Mouse (Mus musculus): ENCODE data around the gene Runx1. TPM values are rescaled to one million over a fixed set of nuclear protein-coding genes. Genes with fewer than 3 reads are reported as not detected.

The Runx1 gene
- polyA plus RNA-seq, 1 experiment from 2014 or later, result 4.6 TPM

- Histone ChIP-seq H3K27ac (ENCODE audit: low read depth) (no peak overlapping the region), H3K27me3 (ENCODE audit: insufficient read depth, low read length) (no peaks in the 10 kb centered on the region), H3K4me2 (ENCODE audit: low read depth, low read length) (0 out of 2 replicates have a peak overlapping the region, but pooled peaks have one; percentile 1), H3K9me3 (ENCODE audit: low read length) (no peaks in the 10 kb centered on the region), H3K4me1 (ENCODE audit: insufficient read depth) (no peaks in the 10 kb centered on the region), H3K4me3 (ENCODE audit: low read depth, low read length) (no peak overlapping the region), H3K36me3 (replicated peaks; ENCODE audit: insufficient read depth, low read length) (peaks cover 3% of the 10 kb centered on the region), H3K9ac (replicated peaks) (no peak overlapping the region)
- 39% methylated on average over 11 of the region's 11 CpGs for WGBS (ENCODE audit: insufficient replicate concordance)
- peak; percentile 45 for DNase-seq
- peak; percentile 90 for ATAC-seq
- TF ChIP-seq CTCF (IDR thresholded peaks at IDR 0.05; ENCODE audit: low read depth) (no peak), EP300 (IDR thresholded peaks at IDR 0.05; ENCODE audit: low read depth) (no peak)
Observed at GRCm38 (mm10) chr16:92632115-92632763, 193.7 kb downstream of the Runx1 start.

DNA sequence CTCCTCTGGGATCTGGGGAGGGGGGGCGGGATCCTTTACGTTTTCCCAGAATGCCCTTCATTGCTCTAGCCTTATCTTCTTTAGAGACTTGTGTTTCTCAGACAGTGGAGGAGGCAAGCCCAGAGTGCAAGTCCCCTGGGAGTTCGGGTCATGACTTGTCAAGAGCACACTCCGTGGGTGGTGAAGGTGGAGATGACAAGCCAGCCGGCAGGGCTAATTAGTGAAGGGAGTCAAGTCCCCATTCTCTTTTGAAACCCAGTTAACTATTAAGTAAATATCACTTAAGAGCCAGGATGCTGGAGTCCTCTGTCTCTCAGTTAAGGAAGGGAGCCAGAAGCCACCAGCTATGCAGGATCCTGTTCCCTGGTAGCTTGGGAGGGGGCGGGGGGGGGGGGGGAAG lies 194.3 kb downstream of the Runx1 start:
- Histone ChIP-seq H3K36me3 (replicated peaks; ENCODE audit: insufficient read depth, low read length) (peaks cover 5% of the 10 kb centered on the region), H3K27ac (ENCODE audit: low read depth) (no peak overlapping the region), H3K4me3 (ENCODE audit: low read depth, low read length) (no peak overlapping the region), H3K9ac (replicated peaks) (no peak overlapping the region), H3K27me3 (ENCODE audit: insufficient read depth, low read length) (no peaks in the 10 kb centered on the region), H3K9me3 (ENCODE audit: low read length) (no peaks in the 10 kb centered on the region), H3K4me2 (ENCODE audit: low read depth, low read length) (no peak overlapping the region), H3K4me1 (ENCODE audit: insufficient read depth) (no peaks in the 10 kb centered on the region)
- WGBS (ENCODE audit: insufficient replicate concordance), result 58% methylated on average over 6 of the region's 6 CpGs
- DNase-seq (no peak), ATAC-seq (no peak)
- TF ChIP-seq CTCF (IDR thresholded peaks at IDR 0.05; ENCODE audit: low read depth) (no peak), EP300 (IDR thresholded peaks at IDR 0.05; ENCODE audit: low read depth) (no peak)

- no peak for ATAC-seq
- H3K4me1 ChIP-seq (ENCODE audit: insufficient read depth), result no peaks in the 10 kb centered on the region
- H3K4me2 ChIP-seq (ENCODE audit: low read depth, low read length), result no peak overlapping the region
- 82% methylated on average over 5 of the region's 5 CpGs for WGBS (ENCODE audit: insufficient replicate concordance)
- peaks cover 6% of the 10 kb centered on the region for H3K36me3 ChIP-seq (replicated peaks; ENCODE audit: insufficient read depth, low read length)
- no peak for DNase-seq
- H3K27ac ChIP-seq (ENCODE audit: low read depth), result no peak overlapping the region
- no peak overlapping the region for H3K9ac ChIP-seq (replicated peaks)
- H3K4me3 ChIP-seq (ENCODE audit: low read depth, low read length), result no peak overlapping the region
- no peaks in the 10 kb centered on the region for H3K27me3 ChIP-seq (ENCODE audit: insufficient read depth, low read length)
- TF ChIP-seq CTCF (IDR thresholded peaks at IDR 0.05; ENCODE audit: low read depth), result no peak
- TF ChIP-seq EP300 (IDR thresholded peaks at IDR 0.05; ENCODE audit: low read depth), result no peak
- no peaks in the 10 kb centered on the region for H3K9me3 ChIP-seq (ENCODE audit: low read length)
Observed at GRCm38 (mm10) chr16:92630950-92631349, 195.0 kb downstream of the Runx1 start.

GRCm38 (mm10) chr16:92629829-92630228 lies 196.1 kb downstream of the Runx1 start:
- H3K9me3 ChIP-seq (ENCODE audit: low read length), result no peaks in the 10 kb centered on the region
- DNase-seq (no peak), ATAC-seq (no peak)
- H3K4me1 ChIP-seq (ENCODE audit: insufficient read depth), result no peaks in the 10 kb centered on the region
- no peak overlapping the region for H3K27ac ChIP-seq (ENCODE audit: low read depth)
- no peak overlapping the region for H3K4me2 ChIP-seq (ENCODE audit: low read depth, low read length)
- no peak overlapping the region for H3K4me3 ChIP-seq (ENCODE audit: low read depth, low read length)
- TF ChIP-seq EP300 (IDR thresholded peaks at IDR 0.05; ENCODE audit: low read depth) (no peak), CTCF (IDR thresholded peaks at IDR 0.05; ENCODE audit: low read depth) (no peak)
- 92% methylated on average over 7 of the region's 7 CpGs for WGBS (ENCODE audit: insufficient replicate concordance)
- no peak overlapping the region for H3K9ac ChIP-seq (replicated peaks)
- peaks cover 6% of the 10 kb centered on the region for H3K36me3 ChIP-seq (replicated peaks; ENCODE audit: insufficient read depth, low read length)
- H3K27me3 ChIP-seq (ENCODE audit: insufficient read depth, low read length), result no peaks in the 10 kb centered on the region

DNA sequence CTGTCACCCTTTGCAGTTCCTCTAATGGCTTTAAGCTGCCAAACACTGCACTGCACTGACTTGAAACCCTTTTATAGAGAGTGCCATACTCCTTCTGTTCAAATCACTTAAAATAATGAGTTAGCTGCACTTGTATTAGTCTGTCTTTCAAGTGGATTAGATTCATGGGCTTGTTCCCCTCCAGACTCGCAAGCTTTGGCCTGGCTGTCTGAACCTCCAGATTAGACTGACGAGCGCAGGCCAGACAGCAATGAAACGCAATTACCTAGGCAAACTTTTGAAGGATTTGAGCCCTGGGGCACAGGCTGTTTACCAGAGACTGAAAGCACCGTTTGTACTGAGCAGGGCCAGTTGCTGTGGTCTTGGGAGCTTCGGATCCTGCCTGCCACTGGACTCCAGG lies 198.7 kb downstream of the Runx1 start:
- no peak for ATAC-seq
- H3K9ac ChIP-seq (replicated peaks), result no peak overlapping the region
- peaks cover 6% of the 10 kb centered on the region for H3K36me3 ChIP-seq (replicated peaks; ENCODE audit: insufficient read depth, low read length)
- WGBS (ENCODE audit: insufficient replicate concordance), result 69% methylated on average over 6 of the region's 6 CpGs
- H3K4me1 ChIP-seq (ENCODE audit: insufficient read depth), result no peaks in the 10 kb centered on the region
- H3K9me3 ChIP-seq (ENCODE audit: low read length), result no peaks in the 10 kb centered on the region
- TF ChIP-seq EP300 (IDR thresholded peaks at IDR 0.05; ENCODE audit: low read depth) (no peak), CTCF (IDR thresholded peaks at IDR 0.05; ENCODE audit: low read depth) (no peak)
- no peak overlapping the region for H3K4me3 ChIP-seq (ENCODE audit: low read depth, low read length)
- H3K27me3 ChIP-seq (ENCODE audit: insufficient read depth, low read length), result no peaks in the 10 kb centered on the region
- no peak overlapping the region for H3K4me2 ChIP-seq (ENCODE audit: low read depth, low read length)
- no peak for DNase-seq
- no peak overlapping the region for H3K27ac ChIP-seq (ENCODE audit: low read depth)

GRCm38 (mm10) chr16:92623953-92624352 lies 202.0 kb downstream of the Runx1 start:
- ATAC-seq, result no peak
- TF ChIP-seq CTCF (IDR thresholded peaks at IDR 0.05; ENCODE audit: low read depth) (no peak), EP300 (IDR thresholded peaks at IDR 0.05; ENCODE audit: low read depth) (no peak)

More at GRCm38 (mm10) chr16:92623953-92624352, 202.0 kb downstream of the Runx1 start:
- no peak overlapping the region for H3K27ac ChIP-seq (ENCODE audit: low read depth)
- no peaks in the 10 kb centered on the region for H3K4me1 ChIP-seq (ENCODE audit: insufficient read depth)
- H3K36me3 ChIP-seq (replicated peaks; ENCODE audit: insufficient read depth, low read length), result peaks cover 3% of the 10 kb centered on the region
- no peaks in the 10 kb centered on the region for H3K27me3 ChIP-seq (ENCODE audit: insufficient read depth, low read length)
- no peaks in the 10 kb centered on the region for H3K9me3 ChIP-seq (ENCODE audit: low read length)
- DNase-seq, result no peak
- H3K9ac ChIP-seq (replicated peaks), result no peak overlapping the region
- no peak overlapping the region for H3K4me3 ChIP-seq (ENCODE audit: low read depth, low read length)
- H3K4me2 ChIP-seq (ENCODE audit: low read depth, low read length), result no peak overlapping the region
- 84% methylated on average over 11 of the region's 11 CpGs for WGBS (ENCODE audit: insufficient replicate concordance)

Data from liver, postnatal 0 days (tissue).